Mouse (Mus musculus): Measurements from ENCODE around the gene Hs6st3. TPM values are rescaled to one million over a fixed set of nuclear protein-coding genes. Genes with fewer than 3 reads are reported as not detected.
"Not testable (repeated sequence)": the region's sequence is repeated elsewhere in the genome, so short reads cannot be mapped to it uniquely, and the experiment has no call there.

Hs6st3 gene
- polyA plus RNA-seq, 2 experiments from 2014 or later: not detected

GRCm38 (mm10) chr14:119250353-119250752 is 112.2 kb downstream of the Hs6st3 start:
- ATAC-seq: no peak

- no peak for ATAC-seq
Measured at GRCm38 (mm10) chr14:119255396-119255795, 117.3 kb downstream of the Hs6st3 start.

- ATAC-seq: no peak
Measured at GRCm38 (mm10) chr14:119257072-119257471, 118.9 kb downstream of the Hs6st3 start.

DNA sequence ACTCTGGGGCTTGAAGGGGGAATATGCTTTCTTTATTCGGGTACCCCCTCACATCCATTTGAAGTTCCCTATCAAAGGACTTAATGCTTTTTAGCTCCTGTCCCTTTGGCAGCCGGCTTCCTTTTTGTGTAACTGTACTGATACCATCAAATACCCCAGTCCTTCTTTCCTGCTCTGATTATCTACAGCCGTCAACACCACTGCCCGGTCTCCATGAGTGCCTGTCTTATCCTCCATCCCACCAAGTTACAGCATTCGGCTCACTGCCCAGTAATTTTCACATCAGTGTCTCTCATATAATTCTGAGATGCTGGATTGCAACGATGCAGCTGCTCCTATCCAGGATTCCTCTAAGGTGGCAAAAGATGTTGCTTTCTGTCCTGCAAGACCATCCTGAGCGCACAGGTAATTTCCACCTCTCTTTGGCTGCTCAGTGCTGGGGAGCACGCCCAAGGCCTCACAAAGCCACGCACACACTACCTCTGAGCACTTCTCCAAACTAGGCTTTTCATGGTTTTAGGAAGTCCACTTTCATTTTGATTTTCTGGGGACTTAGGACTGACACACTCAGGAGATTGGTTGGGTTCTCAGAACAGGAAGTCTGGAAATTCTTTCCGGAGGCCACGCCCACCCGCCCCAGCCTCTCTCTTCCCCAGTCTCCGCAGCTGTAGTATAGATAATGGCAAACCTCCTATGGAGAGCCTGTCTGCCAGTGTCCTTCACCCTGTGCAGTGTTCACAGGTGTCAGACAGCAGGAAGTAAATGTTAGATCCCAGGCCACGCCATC is 122.2 kb downstream of the Hs6st3 start:
- no peak for ATAC-seq

- ATAC-seq: no peak
Measured at GRCm38 (mm10) chr14:119266334-119266733, 128.2 kb downstream of the Hs6st3 start.

- ATAC-seq: no peak
Measured at GRCm38 (mm10) chr14:119273088-119273487, 134.9 kb downstream of the Hs6st3 start.

GRCm38 (mm10) chr14:119278156-119278555 is 140.0 kb downstream of the Hs6st3 start:
- ATAC-seq: not testable (repeated sequence)

GRCm38 (mm10) chr14:119283951-119284350 is 145.8 kb downstream of the Hs6st3 start:
- ATAC-seq: no peak

DNA sequence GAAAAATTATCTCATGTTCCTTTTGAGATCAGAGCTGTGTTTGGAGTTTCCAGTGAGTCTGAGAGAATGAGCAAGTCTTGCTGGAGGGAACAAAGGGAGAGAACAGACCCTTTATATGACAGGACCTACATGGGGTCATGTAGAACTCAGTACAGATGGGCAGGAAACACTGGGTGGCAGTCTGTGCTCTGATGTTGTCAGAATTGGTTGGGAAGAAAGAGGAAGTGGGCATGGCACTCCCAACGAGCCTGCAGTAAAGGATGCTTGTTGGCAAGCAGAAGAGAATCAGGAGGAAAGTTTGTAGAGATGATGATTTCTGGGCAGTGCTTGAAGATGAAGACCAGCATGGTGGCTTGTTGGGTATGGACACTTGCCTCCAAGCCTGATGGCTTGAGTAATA is 151.5 kb downstream of the Hs6st3 start:
- ATAC-seq: no peak

GRCm38 (mm10) chr14:119294071-119294470 is 155.9 kb downstream of the Hs6st3 start:
- no peak for ATAC-seq

- no peak for ATAC-seq
Measured at GRCm38 (mm10) chr14:119306461-119306860, 168.3 kb downstream of the Hs6st3 start.

GRCm38 (mm10) chr14:119318379-119318778 is 180.2 kb downstream of the Hs6st3 start:
- no peak for ATAC-seq

DNA sequence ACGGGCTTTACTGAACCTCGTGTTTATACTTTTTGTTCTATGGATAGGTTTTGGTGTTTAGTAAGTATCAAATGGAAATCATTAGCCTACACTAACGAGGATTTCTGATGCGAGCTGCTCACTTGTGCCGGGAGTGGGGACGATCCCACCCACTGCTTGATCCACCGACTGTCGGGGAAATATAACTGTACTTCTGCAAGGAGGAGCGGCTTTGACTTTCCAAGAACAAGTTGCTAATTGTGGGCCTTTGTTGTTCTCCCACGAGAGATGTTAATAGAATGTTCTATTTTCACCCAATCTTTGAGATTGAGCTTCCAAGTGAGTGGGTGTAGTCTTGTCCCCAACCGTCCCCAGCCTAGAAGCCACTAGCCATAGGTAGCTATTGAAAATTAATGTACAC is 209.1 kb downstream of the Hs6st3 start:
- no peak for ATAC-seq

DNA sequence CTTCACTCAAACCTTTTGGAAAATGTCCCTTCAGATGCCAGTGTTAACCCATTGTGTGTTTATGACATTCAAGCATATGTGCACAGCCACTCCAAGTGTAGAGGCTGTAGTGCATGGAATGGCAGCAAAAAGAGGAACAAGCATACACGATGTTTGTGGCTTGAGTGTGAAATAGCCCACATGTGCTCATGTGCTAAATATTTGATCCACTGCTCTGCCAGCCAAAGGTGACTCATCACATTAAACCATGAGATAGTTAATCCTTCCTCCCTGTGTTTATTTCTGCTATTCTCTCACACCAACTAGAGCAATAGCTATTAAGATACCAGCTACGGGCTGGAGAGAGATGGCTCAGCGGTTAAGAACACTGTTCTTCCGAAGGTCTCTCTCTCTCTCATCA is 223.3 kb downstream of the Hs6st3 start:
- no peak for ATAC-seq

DNA sequence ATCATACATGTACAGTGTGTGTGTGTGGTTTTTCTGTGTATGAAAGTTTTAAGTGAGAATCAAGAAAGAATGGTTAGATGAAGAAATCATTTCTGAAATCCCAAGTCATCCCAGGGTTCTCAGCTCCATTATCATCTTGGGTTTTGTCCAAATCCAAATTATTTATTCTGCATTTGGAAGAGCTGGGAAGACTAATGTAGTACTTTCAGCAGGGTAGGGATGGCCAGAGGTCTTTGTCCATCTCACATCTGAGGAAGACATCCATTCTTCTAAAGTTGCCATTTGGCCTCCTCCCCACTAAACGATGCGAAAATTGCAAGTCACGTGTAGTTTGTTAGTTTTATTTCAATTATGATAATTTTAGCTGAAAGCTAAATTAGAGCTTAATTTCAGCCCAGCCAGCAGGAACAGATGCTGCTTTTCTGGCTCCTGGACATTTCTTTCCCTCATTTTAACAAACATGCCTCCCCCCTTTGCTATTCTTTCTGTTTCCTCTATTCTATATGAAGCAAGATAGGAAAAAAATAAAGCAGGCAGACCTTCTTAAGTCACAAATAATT is 229.8 kb downstream of the Hs6st3 start:
- no peak for ATAC-seq

- no peak for ATAC-seq
Measured at GRCm38 (mm10) chr14:119369274-119369673, 231.1 kb downstream of the Hs6st3 start.

- ATAC-seq: no peak
Measured at GRCm38 (mm10) chr14:119370013-119370412, 231.9 kb downstream of the Hs6st3 start.

- no peak for ATAC-seq
Measured at GRCm38 (mm10) chr14:119379303-119379702, 241.2 kb downstream of the Hs6st3 start.

- no peak for ATAC-seq
Measured at GRCm38 (mm10) chr14:119401618-119402017, 263.5 kb downstream of the Hs6st3 start.

DNA sequence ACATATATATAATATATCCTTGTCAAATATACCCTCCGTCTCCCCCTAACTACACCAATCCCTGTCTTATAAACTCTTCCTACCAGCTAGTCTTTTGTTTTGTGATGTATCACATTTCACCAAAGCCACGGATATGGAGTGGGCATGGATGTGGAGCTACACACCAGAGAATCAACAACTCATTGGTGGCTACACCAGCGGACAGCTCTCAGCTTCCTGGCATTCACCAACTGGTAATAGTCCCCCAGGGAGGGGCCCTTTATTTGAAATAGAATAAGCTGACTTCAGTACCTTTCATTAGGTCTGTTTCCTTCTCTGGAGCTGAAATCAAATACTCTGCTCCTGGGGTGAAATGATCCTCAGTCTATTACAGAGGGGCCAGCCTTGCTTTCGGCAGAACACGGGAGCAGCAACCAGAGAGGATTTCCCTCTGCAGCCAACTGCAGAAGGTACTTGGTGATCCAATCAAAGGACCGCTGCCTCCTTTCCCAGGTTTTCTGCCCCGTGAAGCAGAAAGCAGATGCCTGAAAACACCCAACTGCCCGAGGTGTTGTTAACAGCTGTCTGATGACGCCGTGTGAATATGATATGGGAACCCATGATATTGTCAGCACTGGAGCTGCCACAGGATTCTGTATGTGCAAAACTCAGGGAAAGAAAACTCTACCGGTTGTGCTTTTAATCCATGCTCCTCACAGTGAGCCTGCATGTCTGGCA is 271.4 kb downstream of the Hs6st3 start:
- no peak for ATAC-seq

- no peak for ATAC-seq
Measured at GRCm38 (mm10) chr14:119422894-119423293, 284.8 kb downstream of the Hs6st3 start.

GRCm38 (mm10) chr14:119450471-119450870 is 312.3 kb downstream of the Hs6st3 start:
- no peak for ATAC-seq

- ATAC-seq: no peak
Measured at GRCm38 (mm10) chr14:119451594-119451993, 313.5 kb downstream of the Hs6st3 start.

DNA sequence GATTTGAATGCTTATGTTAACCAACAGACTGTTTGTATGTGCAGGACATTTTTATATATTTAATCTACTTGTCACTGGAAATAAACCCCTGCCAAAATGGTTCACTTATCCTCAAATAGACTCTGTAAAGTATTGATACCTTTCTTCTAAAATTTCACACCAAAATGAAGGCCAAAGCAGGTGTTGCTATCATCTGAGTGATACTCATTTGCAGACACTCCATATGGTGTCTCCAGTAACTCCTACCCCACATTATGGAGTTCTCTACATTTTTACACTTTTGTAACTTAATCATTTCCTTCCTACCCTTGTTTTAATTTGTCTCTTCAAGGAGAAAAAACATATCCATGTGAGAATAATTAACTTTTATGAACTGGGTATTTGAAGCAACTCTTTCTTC is 314.2 kb downstream of the Hs6st3 start:
- ATAC-seq: no peak
